Mouse (Mus musculus) cerebellum, postnatal 14 days (tissue): ENCODE results near the gene Opa1.

ENCODE experiments used
- DNase-seq, 2 experiments: peaks; one replicate each; pipeline ENCODE4 v3.0.0; 2021; ENCODE audit warnings: mixed read lengths in 2 of 2

Gene Opa1

GRCm38 (mm10) chr16:29693025-29693682 lies 114.0 kb downstream of the Opa1 start:
- DNase-seq, result no peak

DNA sequence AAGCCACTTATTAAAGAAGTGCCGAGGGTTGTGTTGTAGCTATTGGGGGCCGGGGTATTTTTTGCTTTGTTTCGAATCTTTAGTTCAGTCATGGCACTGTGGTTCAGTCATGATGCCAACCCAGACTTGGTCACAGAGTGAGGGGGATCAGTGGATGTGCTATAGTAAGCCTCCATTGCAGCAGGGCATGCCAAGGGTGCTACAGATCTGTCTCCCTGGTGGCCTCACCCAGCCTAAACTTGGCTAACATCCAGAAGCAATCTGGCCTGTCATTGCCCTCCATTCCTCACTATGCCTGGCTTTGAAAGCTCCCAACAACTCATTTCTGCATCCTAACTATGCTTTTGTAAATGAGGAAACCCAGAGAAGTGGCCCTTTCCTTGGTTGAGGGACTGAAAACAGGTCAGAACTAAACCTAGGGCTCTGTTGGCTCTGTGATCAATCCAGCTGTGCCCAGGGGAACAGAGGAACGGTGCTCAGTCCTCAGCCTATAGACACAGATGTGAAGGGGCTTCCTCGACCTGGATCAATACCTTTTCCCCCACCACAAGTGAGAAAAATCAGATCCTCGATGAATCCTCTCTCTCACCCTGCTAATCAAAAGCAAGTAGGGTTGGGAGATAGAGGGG lies 114.8 kb downstream of the Opa1 start:
- DNase-seq, result no peak

GRCm38 (mm10) chr16:29694420-29694959 lies 115.4 kb downstream of the Opa1 start:
- peak; percentile 48 to 50 for DNase-seq
